Mouse (Mus musculus): ENCODE data around the gene Mcub. TPM values are rescaled to one million over a fixed set of nuclear protein-coding genes. Genes with fewer than 3 reads are reported as not detected.

The Mcub gene
- polyA plus RNA-seq, 1 experiment: 3.1 TPM

DNA sequence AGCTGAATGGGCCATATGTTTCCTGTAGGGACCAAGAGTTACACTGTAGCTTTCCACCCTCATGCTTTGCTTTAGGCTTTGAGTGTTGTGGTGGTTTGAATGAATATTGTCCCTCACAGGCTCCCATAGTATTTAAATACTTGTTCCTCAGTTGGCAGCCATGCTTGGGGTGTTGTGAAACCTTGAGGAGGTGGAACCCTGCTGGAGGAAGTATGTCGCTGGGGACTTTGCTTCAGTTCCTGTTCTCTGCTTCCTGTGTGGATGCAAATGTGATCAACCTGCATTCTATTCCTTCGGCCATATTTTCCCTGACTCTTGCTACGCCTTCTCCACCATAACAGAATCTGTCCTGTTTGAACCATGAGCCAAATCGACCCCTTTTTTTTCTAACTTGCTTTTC lies 16.7 kb downstream of the Mcub start:
- H3K4me3 ChIP-seq (ENCODE audit: insufficient read depth, low read depth, low read length): no peak overlapping the region
- H3K27me3 ChIP-seq (replicated peaks; ENCODE audit: control insufficient read depth, insufficient read depth, low read length): no peaks in the 10 kb centered on the region
- no peaks in the 10 kb centered on the region for H3K36me3 ChIP-seq (ENCODE audit: control insufficient read depth, insufficient read depth, low read length)
- DNase-seq: no peak
- no peaks in the 10 kb centered on the region for H3K4me1 ChIP-seq (ENCODE audit: control insufficient read depth, insufficient read depth, low read length)
- TF ChIP-seq CTCF (conservative IDR thresholded peaks at IDR 0.05; ENCODE audit: insufficient read depth, insufficient read length, low read depth, low read length) (no peak), POLR2A (IDR thresholded peaks at IDR 0.05; ENCODE audit: low read depth, low read length) (no peak)
- no peak overlapping the region for H3K27ac ChIP-seq (ENCODE audit: insufficient read depth, low read depth, low read length)
- WGBS: 93% methylated on average over 4 of the region's 4 CpGs

DNA sequence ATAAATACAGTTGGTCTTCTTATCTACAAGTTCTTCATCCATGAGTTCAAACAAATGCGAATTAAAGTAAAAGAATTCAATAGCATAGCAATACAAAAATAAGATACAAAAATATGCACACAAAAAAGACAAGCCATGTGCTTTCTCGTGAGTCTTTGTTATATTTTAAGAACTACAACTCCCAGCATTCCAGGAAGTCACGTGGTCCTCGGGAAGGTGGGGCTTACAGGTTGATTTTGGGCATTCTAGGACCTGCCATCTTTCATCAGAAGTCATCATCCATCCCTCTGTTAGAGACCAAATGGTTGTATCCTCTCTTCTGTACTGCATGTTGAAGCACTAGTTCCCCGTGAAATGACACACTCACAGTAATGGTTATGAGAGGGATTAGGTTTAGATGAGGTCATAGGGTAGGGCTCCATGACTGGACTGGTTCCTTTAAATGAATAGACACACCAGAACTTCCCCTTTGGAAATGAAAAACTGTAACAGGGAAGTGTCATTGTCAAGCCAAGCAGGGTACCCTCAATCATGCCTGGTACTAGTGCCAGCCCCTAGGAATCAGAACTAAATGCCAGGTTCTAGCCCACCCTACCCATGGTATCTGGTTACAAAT lies 20.7 kb downstream of the Mcub start:
- H3K36me3 ChIP-seq (ENCODE audit: control insufficient read depth, insufficient read depth, low read length): no peaks in the 10 kb centered on the region
- 86% methylated on average over 5 of the region's 5 CpGs for WGBS
- no peaks in the 10 kb centered on the region for H3K4me1 ChIP-seq (ENCODE audit: control insufficient read depth, insufficient read depth, low read length)
- H3K4me3 ChIP-seq (ENCODE audit: insufficient read depth, low read depth, low read length): no peak overlapping the region
- no peak for TF ChIP-seq CTCF (conservative IDR thresholded peaks at IDR 0.05; ENCODE audit: insufficient read depth, insufficient read length, low read depth, low read length)
- no peak for TF ChIP-seq POLR2A (IDR thresholded peaks at IDR 0.05; ENCODE audit: low read depth, low read length)
- DNase-seq: no peak
- no peak overlapping the region for H3K27ac ChIP-seq (ENCODE audit: insufficient read depth, low read depth, low read length)
- no peaks in the 10 kb centered on the region for H3K27me3 ChIP-seq (replicated peaks; ENCODE audit: control insufficient read depth, insufficient read depth, low read length)

DNA sequence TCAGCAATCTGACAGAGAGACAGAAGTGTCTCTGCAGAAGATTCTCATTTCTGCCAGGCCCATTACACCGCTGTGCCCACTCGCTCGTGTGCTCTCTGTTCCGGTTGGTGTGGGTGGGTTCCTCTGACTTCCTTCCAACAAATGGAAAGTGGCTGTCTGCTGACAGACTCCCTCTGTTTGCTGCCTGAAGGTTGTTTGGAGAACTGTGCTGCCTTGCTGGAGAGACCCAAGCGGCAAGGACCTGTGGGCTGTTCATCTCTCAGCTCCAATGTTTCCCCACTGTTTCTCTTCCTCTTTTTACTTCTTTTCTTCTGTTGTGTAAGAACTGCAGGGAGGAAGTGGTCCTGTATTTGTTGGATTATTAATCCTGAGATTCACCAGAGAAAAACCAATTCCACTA lies 21.6 kb downstream of the Mcub start:
- H3K4me1 ChIP-seq (ENCODE audit: control insufficient read depth, insufficient read depth, low read length): no peaks in the 10 kb centered on the region
- H3K36me3 ChIP-seq (ENCODE audit: control insufficient read depth, insufficient read depth, low read length): no peaks in the 10 kb centered on the region
- 81% methylated on average over 5 of the region's 5 CpGs for WGBS
- no peak for TF ChIP-seq POLR2A (IDR thresholded peaks at IDR 0.05; ENCODE audit: low read depth, low read length)
- TF ChIP-seq CTCF (conservative IDR thresholded peaks at IDR 0.05; ENCODE audit: insufficient read depth, insufficient read length, low read depth, low read length): no peak
- H3K27ac ChIP-seq (ENCODE audit: insufficient read depth, low read depth, low read length): no peak overlapping the region
- H3K27me3 ChIP-seq (replicated peaks; ENCODE audit: control insufficient read depth, insufficient read depth, low read length): no peaks in the 10 kb centered on the region
- no peak overlapping the region for H3K4me3 ChIP-seq (ENCODE audit: insufficient read depth, low read depth, low read length)
- peak; percentile 25 for DNase-seq

DNA sequence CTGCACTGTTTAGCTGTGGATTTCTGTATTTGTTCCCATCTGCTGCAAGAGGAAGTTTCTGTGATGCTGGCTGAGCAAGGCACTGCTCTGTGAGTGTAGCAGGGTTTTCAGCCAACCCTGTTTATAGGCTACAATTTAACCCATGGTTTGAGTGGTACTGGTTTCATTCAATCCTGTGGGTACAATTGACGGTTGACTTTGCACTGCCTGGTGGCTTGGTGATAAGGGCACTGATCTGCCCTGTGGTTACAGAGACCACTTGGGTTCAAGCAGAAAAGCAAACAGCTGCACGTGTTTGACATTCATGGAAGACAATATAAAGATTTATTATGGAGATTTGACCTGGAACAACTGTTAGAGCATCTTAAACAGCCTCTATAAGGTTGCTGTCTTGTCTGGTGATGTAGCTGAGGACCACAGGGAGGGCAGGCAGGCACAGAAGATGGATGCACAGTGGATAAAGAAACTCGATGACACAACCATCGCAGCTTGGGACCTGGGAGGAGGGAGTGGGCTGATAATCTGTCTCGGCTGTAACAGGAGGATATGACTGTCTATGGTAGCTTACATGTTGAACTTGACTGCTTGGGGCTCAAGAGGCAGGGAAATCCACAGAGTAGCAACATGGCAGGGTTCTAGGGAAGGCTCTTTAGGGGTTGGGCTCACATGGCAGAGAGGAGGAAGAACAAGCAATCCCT lies 23.6 kb downstream of the Mcub start:
- no peaks in the 10 kb centered on the region for H3K36me3 ChIP-seq (ENCODE audit: control insufficient read depth, insufficient read depth, low read length)
- WGBS: 47% methylated on average over 5 of the region's 5 CpGs
- no peaks in the 10 kb centered on the region for H3K4me1 ChIP-seq (ENCODE audit: control insufficient read depth, insufficient read depth, low read length)
- H3K27ac ChIP-seq (ENCODE audit: insufficient read depth, low read depth, low read length): no peak overlapping the region
- TF ChIP-seq CTCF (conservative IDR thresholded peaks at IDR 0.05; ENCODE audit: insufficient read depth, insufficient read length, low read depth, low read length): no peak
- TF ChIP-seq POLR2A (IDR thresholded peaks at IDR 0.05; ENCODE audit: low read depth, low read length): no peak
- H3K27me3 ChIP-seq (replicated peaks; ENCODE audit: control insufficient read depth, insufficient read depth, low read length): no peaks in the 10 kb centered on the region
- no peak overlapping the region for H3K4me3 ChIP-seq (ENCODE audit: insufficient read depth, low read depth, low read length)
- DNase-seq: no peak

DNA sequence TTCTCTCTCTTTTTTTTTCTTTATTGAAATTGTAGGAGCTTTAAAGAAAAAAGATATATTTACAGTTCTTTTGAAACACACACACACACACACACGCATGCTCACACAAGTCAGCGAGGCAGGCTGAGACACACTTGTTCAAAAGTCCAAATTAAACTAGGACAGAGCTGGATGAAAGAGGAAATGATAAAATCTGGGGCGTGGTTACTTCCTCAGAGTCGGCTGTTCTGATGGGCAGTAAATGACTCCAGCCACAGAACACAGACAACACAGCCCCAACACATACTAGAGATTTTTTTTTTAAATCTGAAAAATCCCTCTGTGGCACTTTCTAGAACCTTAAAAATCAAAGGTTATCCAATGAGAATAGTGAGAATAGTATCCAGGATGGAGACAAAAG lies 26.2 kb downstream of the Mcub start:
- no peaks in the 10 kb centered on the region for H3K36me3 ChIP-seq (ENCODE audit: control insufficient read depth, insufficient read depth, low read length)
- H3K4me1 ChIP-seq (ENCODE audit: control insufficient read depth, insufficient read depth, low read length): no peaks in the 10 kb centered on the region
- no peak for DNase-seq
- no peak overlapping the region for H3K4me3 ChIP-seq (ENCODE audit: insufficient read depth, low read depth, low read length)
- no peaks in the 10 kb centered on the region for H3K27me3 ChIP-seq (replicated peaks; ENCODE audit: control insufficient read depth, insufficient read depth, low read length)
- 57% methylated on average over 4 of the region's 4 CpGs for WGBS
- no peak for TF ChIP-seq CTCF (conservative IDR thresholded peaks at IDR 0.05; ENCODE audit: insufficient read depth, insufficient read length, low read depth, low read length)
- TF ChIP-seq POLR2A (IDR thresholded peaks at IDR 0.05; ENCODE audit: low read depth, low read length): no peak
- H3K27ac ChIP-seq (ENCODE audit: insufficient read depth, low read depth, low read length): no peak overlapping the region

DNA sequence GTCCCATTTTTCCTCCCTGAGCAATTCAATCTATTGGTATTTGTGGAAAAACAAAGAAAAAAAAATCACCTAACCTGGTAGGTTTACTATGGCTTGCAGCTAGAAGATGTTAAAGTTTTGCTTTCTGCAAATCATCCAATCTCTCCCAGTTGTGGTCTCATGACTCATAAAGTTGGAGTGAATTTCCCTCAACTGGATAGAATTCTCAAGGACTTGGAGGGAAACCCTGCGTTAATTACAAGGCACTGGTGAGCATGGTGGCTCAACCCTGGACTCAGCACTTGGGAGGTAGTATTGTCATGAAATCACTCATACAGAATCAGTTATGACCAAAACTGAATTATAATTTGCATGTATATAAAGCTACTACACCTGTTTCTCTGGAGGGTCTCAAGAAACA lies 28.7 kb downstream of the Mcub start:
- WGBS: 98% methylated on average over 1 of the region's 1 CpGs
- TF ChIP-seq POLR2A (IDR thresholded peaks at IDR 0.05; ENCODE audit: low read depth, low read length): no peak
- TF ChIP-seq CTCF (conservative IDR thresholded peaks at IDR 0.05; ENCODE audit: insufficient read depth, insufficient read length, low read depth, low read length): no peak
- DNase-seq: no peak

DNA sequence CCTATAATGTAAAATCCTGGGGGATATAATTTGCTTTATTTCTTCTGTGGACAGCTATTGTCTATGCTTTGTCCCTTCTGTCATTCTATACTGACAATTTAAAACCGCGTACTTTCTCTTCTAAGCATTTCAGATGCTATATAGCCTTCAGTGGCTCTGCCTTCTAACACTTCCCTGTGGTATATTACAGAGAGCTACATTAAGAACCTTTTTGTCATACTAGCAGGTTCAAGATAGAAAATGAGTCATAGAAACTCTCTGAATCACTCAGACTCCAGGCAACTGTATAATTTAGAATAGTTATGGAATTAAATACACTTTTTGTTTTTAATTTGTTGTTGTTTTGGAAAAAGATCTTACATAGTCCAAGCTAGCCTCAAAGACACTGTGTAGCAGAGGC lies 29.2 kb downstream of the Mcub start:
- Histone ChIP-seq H3K36me3 (ENCODE audit: control insufficient read depth, insufficient read depth, low read length) (no peaks in the 10 kb centered on the region), H3K27ac (ENCODE audit: insufficient read depth, low read depth, low read length) (no peak overlapping the region), H3K27me3 (replicated peaks; ENCODE audit: control insufficient read depth, insufficient read depth, low read length) (no peaks in the 10 kb centered on the region), H3K4me3 (ENCODE audit: insufficient read depth, low read depth, low read length) (no peak overlapping the region), H3K4me1 (ENCODE audit: control insufficient read depth, insufficient read depth, low read length) (no peaks in the 10 kb centered on the region)
- DNase-seq: no peak
- TF ChIP-seq CTCF (conservative IDR thresholded peaks at IDR 0.05; ENCODE audit: insufficient read depth, insufficient read length, low read depth, low read length) (no peak), POLR2A (IDR thresholded peaks at IDR 0.05; ENCODE audit: low read depth, low read length) (no peak)
- WGBS: 93% methylated on average over 2 of the region's 2 CpGs

More for the DNA sequence above, 28.7 kb downstream of the Mcub start:
- no peak overlapping the region for H3K27ac ChIP-seq (ENCODE audit: insufficient read depth, low read depth, low read length)
- no peaks in the 10 kb centered on the region for H3K36me3 ChIP-seq (ENCODE audit: control insufficient read depth, insufficient read depth, low read length)
- no peak overlapping the region for H3K4me3 ChIP-seq (ENCODE audit: insufficient read depth, low read depth, low read length)
- H3K27me3 ChIP-seq (replicated peaks; ENCODE audit: control insufficient read depth, insufficient read depth, low read length): no peaks in the 10 kb centered on the region
- H3K4me1 ChIP-seq (ENCODE audit: control insufficient read depth, insufficient read depth, low read length): no peaks in the 10 kb centered on the region

Measured in kidney, adult 2 months (tissue).